Mouse (Mus musculus) right cerebral cortex, postnatal 25 days (tissue): ENCODE measurements around the gene Ggt5.

Source experiments
- DNase-seq: peaks from one replicate; pipeline ENCODE4 v3.0.0; 2022

The Ggt5 gene

DNA sequence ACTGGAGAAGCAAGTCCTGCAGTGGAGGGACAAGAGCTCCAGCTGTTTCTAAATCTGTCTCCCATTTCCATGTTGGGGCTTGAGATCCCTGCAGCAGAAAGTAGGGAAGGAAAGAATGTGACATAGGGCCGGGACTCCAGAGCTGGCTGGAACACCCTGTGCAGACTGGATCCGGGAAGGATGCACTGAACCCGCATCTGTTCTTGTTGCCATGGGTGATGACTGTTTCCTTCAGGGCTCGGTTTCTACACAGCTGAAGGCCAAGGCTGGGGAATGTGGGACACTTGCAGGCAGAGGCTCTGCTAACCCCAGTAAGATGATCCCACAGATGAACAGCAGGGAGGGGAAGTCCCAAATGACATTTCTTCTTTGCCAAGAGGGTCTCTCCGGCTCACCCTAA lies 43.5 kb downstream of the Ggt5 start:
- no peak for DNase-seq

DNA sequence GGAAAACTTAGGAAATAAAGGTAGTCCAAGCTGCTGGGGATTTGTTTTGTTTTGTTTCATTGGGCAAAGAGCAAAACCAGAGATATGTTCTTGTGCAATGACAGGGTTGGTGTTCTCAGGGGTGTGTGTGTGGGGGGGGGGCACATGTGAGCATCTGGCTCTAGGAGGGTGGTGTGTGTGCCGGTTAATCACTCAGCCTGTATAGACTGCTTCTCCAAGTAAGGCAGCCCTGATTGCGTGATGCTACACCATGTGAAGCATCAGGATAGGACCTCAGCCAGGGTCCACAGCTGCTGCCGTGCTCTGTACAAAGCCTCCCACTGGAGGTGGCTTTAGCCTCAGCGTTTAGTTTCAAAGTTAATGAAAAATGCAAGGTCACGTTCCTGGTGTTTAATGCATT lies 43.9 kb downstream of the Ggt5 start:
- no peak for DNase-seq

DNA sequence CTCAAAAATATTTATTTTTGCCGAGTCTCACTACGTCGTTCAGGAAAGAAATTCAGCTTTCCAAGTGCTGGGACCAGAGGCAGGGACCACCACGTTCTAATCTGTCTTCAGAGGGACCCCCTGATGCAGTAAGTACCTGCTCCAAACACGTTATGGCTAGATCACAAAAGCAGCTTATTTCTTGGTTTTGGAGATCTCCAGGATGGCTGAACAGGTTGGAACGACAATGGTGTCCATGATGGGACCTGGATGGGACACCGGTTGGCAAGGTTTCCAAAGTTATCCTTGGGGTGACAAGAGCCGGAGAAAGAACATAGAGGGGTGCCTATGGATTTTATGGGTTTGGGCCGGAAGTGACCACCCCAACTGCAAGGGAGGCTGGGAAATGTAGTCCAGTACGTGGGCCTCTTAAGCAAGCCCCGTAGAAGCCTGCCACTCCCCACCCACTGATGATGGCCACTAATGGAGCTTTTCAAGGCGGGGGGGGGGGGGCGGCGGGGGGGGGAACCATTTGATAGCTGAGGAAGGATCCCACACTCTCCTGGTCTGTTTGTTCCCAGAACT lies 44.5 kb downstream of the Ggt5 start:
- no peak for DNase-seq

DNA sequence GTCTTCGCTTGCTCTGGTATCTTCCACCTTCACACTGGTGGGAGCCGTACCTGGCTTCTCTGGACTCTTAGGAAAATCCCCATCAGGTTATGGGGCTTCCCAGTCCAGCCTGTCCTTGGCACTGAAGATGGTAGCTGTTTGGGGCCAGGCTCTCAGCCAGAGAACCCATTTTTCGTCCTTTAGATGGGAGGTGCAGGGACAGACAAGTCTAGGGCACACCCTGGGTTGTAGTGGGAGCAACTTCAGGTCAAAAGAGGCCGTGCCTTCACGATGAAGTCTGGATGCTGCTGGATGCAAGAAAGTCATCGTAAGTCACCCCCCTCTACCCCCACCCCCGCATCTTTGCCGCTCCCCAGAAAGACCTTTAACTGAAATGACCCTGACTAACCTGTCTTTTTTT lies 45.5 kb downstream of the Ggt5 start:
- DNase-seq = no peak

DNA sequence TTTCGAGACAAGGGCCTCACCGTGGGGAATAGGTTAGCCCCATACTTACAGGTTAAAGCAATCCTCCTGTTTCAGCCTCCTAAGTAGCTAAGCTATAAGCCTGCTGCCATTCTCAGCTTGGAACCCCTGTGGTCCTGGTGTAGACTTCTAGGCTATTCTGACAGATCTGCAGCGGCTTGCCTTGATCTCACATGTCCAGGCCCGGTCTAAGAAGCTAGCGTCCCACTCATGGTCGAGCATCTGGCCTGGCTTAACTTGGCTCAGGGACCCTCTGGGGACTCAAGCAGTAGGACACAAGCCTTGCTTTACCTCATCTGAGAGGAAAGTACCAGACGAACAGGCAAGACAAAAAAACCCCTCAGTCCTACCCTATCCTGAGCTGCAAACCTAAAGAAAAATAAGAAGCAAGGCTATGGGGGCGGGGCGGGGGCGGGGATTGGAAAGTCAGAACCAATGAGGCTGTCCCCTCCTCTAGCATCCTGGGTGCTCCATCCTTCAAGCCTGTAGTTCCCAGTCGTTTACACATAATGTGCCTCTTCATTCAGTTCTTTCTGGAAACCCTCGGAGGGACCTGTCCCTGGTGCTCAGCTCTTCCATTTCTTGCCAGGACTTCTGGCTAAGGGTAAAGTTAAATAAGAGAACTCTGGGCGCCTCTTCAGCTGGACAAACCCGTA lies 46.0 kb downstream of the Ggt5 start:
- DNase-seq = no peak

DNA sequence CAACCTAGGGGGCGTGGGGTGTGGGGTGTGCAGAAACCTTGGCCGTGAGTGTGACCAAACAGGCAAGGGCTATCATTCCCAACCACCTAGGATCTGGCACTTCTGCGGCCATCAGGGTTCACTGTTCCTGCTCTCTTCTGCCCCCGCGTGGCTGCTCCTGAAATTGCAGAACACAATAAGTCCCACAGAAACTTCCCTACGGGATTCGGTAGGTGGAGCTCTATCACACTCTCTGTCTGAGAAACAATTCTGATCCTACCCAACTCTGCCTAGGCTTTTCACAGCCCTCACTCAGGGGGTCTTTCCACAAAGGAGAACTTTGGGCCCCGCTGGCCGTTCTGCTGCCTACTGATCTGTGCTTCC lies 46.5 kb downstream of the Ggt5 start:
- DNase-seq = peak; percentile 76

DNA sequence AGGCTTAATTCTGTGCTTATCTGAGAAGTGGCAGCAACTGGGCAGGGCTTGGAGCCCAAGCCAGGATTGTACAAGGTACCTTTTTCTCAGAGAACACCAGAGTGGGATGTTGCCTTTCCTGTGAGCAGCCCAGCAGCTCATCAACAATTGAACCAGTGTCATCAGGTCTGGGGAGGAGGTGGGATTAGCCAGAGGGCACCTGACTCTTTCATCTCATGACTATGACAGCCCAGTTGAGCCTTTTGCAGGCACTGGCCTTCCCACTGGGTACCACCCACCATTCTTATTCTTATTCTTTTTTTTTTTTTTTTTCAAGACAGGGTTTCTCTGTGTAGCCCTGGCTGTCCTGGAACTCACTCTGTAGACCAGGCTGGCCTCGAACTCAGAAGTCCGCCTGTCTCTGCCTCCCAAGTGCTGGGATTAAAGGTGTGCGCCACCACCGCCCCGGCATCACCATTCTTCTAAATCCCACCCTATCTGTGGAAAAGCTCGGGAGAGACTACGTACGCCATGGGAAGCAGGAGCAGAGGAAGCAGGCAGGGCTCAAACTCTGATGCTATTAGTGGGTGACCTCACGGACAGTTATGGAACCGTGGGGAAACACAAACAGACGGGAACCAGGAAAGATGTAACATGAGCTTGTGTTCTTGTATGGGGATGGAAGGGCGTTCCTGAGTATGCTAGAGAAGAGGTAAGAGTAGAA lies 47.1 kb downstream of the Ggt5 start:
- no peak for DNase-seq

DNA sequence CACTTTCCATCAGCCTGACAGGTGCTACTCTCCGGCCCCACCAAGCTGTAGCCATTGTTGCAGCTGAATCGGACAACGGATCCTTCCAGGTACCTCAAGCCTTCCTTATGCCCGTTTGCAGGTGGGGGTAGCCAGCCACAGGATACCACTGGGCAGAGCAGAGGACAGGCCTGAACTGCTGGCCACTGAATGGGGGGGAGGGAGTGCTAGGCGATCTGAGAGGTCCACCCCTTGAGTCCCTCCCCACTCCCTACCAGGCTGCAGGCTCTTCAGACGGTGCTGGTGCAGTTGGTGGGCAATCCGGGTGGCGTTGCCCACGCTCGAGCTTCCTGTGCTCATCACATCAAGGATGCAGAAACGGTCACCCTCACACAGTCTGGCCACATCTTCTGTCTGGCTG lies 48.6 kb downstream of the Ggt5 start:
- DNase-seq = no peak

DNA sequence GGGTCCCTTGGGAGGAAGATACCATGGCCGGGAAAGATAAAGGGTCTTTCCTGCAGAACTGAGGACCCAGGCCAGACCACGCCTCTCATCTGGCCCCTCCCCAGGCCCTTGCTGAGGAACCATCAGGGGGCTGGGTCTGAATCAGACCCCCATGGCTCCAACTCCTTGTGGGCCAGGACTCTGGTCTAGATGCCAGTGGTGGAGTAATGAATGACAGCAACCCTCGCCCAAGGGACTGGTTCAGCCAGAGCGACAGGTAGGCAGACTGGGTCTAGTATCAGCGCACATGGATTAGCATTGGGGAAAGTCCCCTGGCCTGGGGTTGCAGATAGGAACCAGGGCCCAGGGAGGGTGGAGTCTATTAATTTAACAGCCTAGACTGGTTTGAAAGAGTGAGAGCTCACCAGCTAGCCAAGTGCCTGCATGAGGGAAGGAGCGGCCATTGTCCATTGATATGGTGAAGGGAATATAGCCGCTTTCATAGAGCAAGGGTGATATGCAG lies 52.6 kb downstream of the Ggt5 start:
- peak; percentile 1 for DNase-seq

DNA sequence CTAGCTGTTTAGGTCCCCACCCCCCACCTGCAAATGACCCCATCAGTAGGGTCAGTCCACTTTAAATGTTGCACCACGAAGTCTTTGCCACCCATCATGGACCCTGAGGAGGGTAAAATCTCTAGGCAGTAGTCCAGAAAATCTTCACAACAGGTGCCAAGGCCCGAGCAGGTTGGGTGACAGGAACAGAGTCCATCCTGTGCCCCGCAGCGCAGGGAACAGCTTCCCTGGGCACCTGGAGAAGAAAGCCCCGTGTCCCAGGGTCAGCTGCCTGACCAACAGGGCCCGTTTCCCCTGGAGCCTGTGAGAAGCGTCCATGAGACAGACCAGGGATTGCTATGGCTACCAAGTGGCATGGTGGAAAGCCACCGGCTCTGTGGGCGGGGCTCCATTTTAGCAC lies 53.3 kb downstream of the Ggt5 start:
- peak; percentile 2 for DNase-seq

DNA sequence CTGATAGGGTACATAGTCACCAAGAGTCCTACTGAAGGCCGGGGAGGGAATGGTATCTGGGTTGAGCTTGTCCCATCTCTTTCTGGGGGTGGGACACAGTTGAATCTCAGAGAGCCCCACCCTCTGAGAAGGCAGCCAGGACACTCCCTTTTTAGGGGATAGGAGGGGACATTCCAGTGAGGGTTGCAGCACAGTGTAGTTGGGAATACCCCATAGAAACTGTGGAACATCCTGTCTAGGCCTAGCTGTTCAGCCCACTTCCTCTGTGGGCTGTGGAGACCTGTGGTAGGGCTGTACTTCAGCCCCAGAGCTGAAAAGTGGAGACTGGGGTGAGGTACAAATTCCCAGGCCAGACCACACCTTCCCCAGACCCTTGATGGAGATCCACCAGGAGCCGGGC lies 53.8 kb downstream of the Ggt5 start:
- peak; percentile 2 for DNase-seq

DNA sequence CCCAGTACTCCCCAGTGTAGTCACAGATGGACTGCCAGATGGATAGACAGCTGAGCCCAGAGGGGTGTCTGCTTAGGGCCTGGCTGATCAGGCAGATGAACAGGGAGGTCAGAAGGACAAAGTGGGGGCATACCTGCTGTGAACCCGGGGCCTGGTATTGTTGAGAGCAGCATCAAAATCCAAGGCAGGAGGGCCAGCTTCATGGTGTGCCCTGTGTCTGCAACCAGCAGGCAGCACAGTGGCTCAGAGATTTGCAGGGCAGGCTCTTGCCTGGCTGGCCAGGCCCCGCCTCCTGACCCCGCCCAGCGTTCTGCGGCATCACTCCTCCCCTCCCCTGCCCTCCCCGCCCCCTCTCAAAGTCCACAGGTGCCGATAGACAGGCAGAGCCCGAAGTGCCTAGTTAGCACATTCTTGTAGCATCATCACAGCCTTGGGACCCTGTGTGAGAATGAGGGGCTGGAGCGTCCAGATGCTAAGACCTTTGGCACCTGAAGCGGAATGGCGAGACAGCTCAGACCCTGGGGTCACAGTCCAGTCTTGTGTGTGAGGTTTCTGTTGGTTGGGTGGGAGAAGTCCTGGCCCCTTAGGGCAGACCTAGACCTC lies 54.7 kb downstream of the Ggt5 start, which contains the start of gene Susd2:
TSS of gene Susd2 (minus strand) at position 268 of the 603 bp plus-strand sequence.
- no peak for DNase-seq

DNA sequence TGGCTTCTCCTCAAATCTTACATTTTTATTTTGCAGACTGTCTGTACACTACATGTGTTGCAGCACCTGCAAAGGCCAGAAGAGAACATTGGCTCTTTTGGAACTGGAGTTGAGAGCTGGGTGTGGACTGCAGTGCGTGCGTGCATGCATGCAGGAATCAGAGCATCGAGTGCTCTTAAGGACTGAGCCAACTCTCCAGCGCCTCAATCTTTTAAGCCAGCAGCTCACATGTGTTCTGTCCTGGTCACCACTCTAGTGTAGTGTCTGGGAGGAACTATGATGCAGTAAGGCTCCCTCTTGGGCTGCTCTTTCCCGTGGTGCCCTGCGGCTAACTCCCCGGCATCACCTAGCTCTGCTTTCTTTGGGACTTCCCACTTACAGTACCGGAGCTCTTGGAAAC lies 56.5 kb downstream of the Ggt5 start:
- DNase-seq = no peak

DNA sequence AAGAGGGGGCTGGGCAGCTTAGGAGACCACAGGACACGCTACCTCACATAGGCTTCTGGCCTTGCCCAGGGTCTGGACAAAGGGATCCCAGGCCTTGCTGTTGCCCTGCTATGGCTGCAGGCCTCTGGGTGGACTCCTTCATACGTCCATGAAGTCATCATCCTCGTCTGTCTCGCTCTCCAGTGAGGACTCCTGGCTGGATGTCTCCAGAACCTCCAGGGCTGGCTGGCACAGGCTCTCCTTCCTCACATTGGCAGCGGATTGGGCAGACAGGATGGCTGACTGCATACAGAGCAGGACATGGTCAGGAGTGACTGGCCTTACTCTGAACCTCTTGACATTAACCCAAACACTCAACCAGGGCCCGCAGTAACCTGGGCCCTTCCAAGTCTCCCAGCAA lies 57.3 kb downstream of the Ggt5 start:
- no peak for DNase-seq

DNA sequence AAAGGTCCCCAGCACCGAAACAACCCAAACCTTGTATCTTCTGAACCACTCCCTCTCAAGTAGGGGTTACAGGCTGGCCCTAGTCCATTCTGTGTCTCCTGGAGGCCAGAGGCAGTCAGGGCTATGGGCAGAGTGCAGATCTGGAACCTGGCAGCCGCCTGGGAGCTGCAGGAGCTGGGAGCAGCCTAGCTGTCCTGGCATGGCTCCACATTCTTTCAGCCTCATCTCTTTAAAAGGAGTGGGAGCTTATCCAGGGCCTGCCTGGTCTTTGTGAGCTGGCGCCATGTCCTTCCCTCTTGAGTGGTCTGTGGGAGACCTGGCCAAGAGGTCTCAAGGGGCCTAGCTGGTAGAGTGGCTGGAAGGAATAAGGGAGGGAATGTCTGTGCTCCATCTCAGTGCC lies 58.2 kb downstream of the Ggt5 start:
- DNase-seq = peak; percentile 40

DNA sequence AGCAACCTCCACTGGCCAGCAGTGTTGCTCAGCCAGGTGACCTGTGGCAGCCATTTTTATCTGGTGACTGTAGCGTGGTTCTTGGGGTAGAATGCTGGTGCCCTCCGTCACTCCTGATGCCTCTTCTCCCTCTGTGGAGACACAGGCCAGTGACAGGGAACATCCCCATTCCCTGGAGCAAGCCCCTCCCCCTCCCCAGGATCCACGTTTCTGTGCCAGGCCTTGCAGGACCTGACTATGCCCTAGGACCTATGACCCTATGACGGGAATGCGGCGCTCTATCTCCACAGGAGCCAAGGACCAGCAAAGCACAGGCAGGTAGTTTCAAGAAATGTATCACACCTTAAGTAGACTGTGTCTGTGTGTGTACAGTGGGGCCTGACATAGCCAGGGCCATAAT lies 59.0 kb downstream of the Ggt5 start:
- no peak for DNase-seq

DNA sequence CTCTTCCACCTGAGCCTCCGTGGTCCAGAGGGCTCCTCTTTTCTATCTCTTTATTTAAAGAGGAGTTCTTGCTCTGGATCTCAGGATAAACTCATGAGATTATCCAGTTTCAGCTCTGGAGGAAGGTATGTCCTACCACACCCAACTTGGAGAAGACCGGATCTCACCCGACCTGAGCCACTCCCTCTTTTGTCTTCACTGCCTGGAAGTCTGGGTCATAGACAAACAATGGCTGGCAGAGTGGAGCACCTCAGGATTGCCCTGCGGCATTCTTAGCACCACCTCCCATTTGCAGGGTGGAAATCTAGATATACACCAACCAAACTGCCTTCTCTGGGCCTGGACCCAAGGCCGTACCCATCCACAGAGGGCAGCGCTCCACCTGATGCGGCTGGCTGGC lies 59.9 kb downstream of the Ggt5 start:
- no peak for DNase-seq

DNA sequence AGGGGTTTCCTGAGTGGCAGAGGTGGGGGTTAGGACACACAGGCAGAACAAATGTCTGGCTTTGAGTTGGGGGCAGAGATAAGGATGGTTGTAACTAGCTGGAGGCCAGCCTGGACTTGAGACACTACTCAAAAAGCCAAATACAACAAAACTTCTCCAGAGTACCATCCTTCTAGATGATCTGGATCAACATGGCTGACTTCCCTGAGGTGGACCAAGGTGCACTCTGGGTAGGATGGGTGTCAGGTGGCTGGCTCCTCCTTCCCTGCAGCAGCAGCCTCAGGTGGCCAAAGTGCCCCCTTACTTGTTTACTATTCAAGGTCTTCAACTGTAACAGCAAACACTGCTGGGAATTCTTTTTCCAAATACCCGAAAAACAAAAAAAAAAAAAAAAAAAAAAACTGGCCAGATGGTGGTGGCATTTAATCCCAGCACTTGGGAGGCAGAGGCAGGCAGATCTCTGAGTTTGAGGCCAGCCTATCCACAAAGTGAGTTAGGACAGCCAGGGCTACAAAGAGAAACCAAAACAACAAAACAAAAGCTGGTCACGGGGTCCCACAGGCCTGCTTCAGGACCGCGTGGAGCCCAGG lies 60.4 kb downstream of the Ggt5 start:
- no peak for DNase-seq

DNA sequence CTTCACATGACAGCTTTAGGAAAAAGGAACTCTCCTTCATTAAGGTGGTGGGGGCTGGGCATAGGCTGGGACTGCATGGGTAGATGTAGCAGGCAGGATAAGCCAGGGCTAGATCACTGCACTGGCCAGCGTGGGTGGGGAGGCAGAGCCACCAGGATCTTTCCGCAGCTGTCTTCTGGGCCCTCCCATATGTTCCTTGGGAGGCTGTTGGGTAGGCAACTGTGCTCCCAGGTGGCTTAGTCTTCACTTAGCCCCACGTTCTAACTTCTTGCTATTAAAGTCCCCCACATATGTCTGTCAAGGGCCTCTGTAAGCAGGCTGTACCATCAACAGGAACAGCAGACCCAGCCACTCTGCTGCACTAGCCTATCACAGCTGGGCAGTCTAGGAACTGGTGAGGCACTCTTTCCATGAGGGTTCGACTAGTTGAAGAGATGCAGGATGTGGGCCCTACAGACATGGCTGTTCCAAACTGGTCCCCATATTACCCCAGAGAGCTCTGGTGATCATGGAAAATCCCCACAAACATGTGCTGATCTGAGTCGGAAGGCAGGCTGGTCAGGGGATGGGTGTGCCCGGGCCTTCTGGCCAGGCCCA lies 61.3 kb downstream of the Ggt5 start:
- DNase-seq = peak; percentile 30

DNA sequence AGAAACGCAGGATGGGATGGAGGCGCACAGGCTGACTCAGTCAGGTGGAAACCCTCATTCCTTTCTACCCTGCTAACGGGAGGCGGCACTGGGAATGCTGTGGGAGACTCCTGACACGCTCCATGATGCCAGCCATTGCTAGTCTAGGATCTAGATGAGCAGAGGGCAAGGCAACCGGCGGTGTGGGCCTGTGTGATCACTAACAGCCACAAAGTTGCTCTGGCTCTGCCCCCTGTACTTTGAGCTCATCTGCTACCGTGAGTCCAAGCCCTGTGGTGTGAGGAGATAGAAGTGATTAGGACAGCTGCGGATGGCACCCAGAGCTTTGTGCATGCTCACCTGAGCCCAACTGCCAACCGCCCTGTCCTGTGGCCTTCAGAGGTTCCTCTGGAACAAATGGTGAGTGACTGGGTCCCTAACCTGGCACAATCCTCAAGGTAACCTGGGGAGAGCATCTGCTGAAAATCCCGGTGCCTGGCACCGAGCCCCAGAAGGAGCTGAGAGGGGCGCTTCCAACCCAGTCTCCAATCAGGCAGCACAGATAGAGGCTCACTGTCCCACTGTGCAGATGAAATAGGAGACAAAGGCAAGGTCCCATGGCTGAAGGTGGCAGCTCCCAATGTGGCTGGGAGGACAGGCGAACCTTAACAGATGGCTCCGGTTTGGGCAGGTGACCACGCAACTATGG lies 62.4 kb downstream of the Ggt5 start:
- DNase-seq = no peak

DNA sequence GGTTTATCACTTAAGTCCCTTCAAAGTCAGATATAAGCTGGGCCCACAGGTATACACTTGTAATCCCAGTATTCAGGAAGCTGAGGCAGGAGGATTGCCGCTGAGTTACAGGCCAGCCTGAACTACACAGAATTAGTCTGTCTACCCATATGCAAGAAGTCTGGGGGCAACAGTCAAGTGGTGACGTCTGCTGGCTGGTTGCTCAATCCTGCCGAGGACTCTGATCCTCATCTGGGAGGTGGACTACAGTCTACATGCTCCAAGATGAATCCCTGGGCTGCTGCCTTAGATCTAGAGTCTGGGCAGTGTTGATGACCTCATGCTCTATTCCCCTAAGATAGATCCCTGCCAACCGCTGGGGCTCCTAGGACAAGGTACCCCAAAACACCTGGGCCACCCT lies 64.9 kb downstream of the Ggt5 start:
- no peak for DNase-seq

DNA sequence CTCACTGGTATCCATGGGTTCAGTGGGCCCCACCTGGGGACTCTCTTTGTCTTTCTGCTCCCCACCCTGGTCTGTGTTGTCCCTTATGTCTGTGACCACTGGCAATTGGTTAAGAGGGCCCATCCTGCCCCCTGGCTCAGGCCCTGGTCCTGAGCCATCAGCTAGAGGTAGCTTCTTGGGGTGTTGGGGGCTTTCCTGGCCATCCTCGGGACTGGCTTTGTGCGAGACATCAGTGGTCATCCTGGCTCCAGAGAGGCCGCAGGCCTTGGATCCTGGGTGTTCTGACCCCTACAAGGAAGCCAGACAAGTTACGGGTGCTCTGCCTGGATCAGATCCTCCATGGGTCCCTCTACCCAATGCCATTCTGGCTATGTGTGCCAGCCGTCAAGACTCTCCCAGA lies 68.0 kb downstream of the Ggt5 start:
- DNase-seq = no peak

DNA sequence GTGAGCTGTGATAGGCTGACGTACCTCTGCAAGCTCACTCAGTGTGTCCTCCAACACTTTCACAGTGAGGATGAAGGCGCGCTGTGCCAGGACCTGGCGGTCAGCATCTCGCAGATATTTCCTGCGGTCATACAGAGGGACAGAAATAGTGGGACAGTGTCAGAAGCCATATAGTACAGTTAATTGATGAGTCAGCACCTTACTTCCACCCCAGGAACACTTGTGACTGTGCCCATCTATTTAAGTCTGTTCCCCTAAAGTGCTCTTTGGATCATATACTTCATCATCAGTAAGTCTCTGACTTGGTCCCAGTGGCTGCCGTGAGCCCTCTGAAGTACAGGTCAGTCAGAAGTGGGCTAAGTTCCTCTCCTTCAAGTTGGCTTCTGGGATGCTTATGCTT lies 68.6 kb downstream of the Ggt5 start:
- DNase-seq = no peak
